Mouse (Mus musculus): Measurements from ENCODE around the gene Sox13.

The Sox13 gene

GRCm38 (mm10) chr1:133424547-133425140 lies 467 bp upstream of the Sox13 start:
- no peak for DNase-seq

DNA sequence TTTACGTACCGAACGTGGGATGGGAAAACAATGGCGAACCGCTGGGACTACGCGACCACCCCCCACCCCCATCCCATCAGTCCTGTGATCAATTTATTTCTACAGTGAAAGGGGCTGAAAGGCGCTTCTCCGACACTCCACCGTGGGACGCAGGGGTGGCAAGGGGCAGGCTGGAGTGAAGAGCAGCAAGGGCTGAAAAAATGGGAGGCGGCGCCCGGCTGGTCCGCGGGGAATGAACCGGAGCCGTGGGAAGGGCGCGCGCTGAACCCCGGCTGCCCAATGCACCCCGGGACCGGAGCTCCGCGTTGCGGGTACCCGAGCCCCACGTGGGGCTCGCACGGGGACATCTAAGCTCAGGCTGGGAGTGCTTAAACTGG lies 1.0 kb downstream of the Sox13 start:
- DNase-seq: no peak

GRCm38 (mm10) chr1:133422615-133423161 lies 1.5 kb downstream of the Sox13 start:
- peak; percentile 73 for DNase-seq

DNA sequence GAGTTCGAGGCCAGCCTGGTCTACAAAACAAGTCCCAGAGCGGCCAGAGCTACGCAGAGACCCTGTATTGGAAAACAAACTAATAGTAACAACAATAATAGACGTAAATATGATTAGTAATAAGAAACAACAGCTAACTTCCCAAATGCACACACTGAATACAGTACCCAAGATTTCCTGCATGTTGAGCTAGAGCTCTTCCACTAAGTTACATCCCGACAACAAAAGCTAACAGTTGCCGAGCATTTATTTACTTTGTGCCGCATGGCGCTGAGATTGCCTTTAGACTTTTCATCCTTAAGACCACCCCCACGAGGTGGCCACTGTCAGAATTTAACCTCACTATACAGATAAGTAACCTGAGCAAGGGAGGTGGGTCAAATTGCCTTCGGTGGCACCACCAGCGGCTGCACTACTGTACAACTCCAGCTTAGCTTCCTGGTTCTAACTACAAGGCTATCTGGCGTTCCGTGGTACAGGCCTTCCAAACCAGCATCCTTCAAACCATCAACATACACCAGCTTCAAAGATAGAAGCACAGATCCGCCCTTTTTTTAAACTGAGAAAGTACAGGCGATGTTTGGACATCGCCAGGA lies 2.1 kb downstream of the Sox13 start:
- DNase-seq: no peak

DNA sequence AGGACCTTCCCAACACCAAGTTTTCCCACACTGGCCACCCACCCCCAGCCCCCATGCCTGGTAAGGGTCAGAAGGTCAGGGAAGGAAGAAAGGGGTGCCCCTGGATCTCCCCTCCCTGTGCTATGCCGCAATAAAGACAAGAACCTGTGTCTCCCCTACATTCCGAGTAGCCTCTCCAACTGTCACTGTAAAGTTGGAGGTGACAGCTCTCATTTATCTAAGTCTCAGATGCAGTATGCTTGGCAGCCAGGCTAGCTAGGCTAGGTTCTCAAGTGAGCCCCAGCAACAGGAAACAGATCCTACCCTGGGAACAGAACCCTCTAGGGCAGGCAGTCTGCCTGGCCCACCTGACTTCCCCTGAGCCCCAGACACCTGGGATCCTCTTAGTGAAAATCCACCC lies 3.1 kb downstream of the Sox13 start:
- DNase-seq: no peak

GRCm38 (mm10) chr1:133420491-133420890 lies 3.7 kb downstream of the Sox13 start:
- DNase-seq: no peak

DNA sequence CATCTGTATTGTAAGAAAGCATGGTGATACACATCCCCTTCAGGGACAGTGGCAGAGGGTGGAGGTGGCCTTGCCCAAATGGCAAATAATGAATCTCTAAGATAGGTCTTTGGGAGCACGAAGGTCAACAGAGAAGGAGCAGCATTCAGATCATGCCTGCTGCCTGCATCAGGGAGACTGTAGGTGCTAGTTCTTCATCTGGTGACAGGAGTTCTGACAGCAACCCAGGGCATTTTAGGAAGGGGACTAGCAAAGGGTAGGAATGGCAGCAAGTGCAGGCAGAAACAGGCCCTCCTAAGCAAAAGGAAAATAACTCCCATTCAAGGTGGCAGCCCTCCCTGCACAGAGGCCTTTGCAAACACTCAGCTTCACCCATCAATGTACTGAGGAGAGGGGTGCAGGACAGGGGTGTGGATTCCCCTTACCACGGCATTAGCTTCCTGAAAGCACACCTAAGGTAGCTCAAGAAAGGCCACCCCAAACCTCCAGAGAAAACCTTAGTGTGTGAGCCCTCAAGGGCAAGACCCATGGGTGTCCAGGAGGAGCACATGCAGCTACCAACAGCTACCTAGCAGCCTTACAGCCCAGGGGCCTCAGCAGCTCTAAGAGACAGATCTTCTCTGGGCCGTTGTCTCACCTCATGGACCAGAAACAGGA lies 4.9 kb downstream of the Sox13 start:
- no peak for DNase-seq

DNA sequence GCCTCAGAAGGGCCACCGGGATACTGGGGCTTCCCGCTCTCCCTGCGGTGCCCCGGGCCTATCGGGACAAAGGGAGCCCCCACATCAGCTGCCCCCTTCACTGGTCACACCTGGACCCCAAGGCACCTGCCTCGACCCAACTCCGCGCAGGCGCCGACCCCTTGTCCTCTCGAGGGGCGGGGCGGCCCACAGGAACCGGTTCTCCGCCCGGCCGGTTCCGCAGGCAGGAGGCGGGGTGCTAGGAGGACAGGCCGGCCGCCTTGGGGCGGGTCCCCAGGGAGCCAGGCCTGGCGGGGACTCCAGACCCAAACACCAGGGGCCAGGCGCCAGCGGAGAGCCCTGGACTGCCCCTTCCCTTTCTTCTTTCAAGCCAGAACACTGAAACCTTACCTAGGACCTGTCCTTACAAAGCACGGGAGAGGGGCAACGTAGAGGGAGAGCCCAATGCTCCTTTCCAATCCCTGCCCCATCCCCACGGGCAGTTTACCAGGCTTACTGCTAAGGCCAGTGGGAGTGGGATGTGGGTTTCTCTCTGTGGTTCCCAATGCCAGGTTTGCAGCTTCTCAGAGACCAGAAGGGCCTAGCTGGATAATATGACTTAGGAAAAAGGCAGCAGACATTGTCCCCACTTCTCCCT lies 5.9 kb downstream of the Sox13 start:
- peak; percentile 90 for DNase-seq

DNA sequence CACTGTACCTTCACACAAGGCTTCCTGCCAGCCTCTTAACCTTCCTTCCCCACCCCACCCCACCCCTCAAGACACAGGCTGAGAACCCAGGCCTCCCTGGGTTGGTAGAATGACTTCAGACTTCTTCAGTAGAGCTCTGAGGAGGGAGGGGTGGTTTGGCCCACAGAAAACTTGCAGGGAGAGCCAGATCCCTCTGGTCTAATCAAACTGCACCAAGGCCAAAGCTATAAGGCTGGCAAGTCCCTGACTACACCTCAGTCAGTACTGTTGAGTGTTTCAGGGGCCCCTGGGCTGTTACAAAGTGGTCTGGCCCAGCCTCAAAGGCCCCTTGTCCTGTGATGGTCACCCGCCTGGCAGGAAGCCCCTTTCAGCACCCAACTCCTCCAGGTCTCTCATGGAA lies 6.6 kb downstream of the Sox13 start:
- no peak for DNase-seq

DNA sequence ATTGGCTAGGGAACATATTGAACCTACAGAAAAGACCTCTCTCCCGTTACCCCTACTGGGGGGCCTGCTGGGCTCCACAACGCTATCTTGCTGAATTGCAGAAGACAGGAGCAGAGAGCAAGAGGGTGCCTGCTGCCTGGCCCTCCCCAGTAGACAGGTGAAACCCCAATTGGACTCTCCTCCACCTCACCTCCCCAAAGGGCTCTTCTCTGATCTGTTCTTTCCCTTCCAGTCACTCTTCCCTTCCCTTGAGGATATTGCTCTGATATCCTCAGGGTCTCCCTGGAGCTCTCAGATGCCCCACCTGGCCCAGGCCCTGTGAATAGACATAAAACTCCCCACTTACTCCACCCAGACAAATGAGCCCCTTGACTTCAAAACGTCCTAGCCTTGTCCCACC lies 7.1 kb downstream of the Sox13 start:
- no peak for DNase-seq

GRCm38 (mm10) chr1:133416472-133416871 lies 7.7 kb downstream of the Sox13 start:
- DNase-seq: no peak

DNA sequence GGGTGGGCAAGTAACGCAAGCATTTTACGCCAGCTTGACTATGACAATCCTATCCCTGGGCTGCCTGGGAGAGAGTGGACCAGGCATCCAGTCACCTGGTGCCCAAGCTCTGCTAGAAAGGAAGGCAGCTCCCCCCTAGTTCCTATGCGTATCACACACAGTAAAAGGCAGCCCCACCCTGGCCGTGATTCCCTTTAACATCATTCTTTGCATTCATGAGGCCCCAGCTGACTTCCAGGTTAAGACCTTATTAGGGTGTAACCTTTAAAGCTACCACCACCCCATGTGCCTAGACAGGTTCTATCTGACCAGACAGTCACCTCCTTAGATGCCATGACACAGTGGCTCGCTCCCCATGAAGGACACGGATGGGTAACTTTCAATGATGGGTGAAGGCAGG lies 8.7 kb downstream of the Sox13 start:
- DNase-seq: no peak

DNA sequence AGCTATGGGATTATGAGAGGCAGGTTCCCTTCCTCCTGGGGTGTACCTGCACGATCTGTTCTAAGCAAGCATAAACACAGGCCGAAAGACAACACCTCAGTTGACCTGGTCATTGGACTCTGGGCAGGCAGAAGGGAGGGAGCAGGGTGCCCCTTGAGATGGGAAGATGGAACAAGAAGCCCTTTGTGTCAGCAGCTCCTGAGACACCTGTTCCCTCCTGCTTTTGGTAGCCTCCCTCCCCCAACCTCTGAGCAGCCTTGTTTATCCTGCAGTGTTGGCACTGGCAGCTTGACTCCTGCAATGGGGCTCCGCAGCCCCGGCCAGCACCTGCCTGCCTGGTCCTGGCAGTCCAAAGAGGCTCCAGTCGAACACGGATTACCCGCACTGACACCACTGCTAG lies 9.1 kb downstream of the Sox13 start:
- no peak for DNase-seq

- DNase-seq: peak; percentile 62
These were observed 11.2 kb downstream of the Sox13 start for GRCm38 (mm10) chr1:133412941-133413340.

- DNase-seq: no peak
These were observed 12.6 kb downstream of the Sox13 start for GRCm38 (mm10) chr1:133411506-133412147.

DNA sequence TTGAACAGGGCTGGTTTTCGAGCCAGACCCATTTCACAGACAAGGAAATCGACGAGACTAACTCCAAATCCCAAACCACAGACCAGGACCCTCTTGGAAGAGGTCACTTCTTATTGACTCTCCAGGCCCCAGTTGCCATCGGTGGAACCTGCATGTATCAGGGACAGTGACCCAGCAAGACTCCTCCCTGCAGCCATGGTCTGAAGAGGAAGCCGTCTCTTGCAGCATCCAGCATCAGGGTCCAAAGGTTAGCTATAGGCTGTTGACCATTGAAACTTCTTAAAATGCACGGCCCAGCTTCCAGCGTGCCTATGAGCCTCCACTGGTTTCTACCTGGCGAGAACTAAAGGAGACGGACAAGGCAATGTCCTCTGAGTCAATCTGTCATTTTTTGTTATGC lies 14.4 kb downstream of the Sox13 start:
- DNase-seq: no peak

GRCm38 (mm10) chr1:133408880-133409516 lies 15.2 kb downstream of the Sox13 start:
- no peak for DNase-seq

DNA sequence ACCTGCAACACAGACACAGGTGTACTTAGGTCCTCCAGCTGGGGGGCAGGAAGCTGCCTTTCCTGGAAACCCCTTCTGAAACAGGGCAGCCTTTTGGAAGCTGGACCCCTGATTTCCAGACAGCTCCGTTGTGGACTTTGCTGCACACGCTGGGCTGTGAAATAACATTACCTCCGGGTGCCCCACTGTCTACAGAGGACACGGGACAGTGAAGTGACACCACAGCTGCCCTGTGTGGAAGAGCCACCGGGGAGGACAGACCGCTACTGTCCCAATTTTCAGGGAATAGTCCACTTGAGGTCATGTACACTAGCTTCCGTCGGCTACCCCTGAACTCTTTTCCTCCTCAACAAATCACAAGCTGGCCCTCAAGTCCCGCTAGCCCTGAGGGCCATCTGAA lies 15.9 kb downstream of the Sox13 start:
- no peak for DNase-seq

DNA sequence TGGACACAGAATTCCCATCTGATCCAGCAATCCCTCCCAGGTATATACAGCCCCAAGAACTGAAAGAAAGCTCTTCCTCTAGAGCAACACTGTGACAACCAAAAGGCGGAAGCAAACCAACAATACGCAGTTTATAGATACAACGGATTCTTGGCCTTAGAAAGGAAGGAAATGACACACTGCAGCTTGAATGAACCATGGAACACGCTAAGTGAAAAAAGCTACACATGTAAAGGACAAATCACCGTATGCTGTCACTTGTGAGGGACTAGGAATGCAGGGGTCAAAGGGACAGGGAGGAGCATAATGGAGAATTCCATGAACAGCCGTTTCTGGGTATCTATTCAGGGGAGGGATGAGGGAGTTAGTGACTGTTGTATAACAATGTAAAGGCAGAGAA lies 16.7 kb downstream of the Sox13 start:
- no peak for DNase-seq

- DNase-seq: no peak
These were observed 17.6 kb downstream of the Sox13 start for GRCm38 (mm10) chr1:133406614-133407013.

GRCm38 (mm10) chr1:133404005-133404404 lies 20.2 kb downstream of the Sox13 start:
- no peak for DNase-seq

GRCm38 (mm10) chr1:133400014-133400725 lies 24.0 kb downstream of the Sox13 start:
- peak; percentile 76 for DNase-seq

Data from lung, postnatal 14 days (tissue).